Mouse (Mus musculus) heart, postnatal 0 days (tissue): ENCODE data around the gene Inpp4a.

ENCODE experiments used
- CTCF ChIP-seq: IDR thresholded peaks from 2 replicates; pipeline ENCODE4 v1.5.1; 2016; ENCODE audit warnings: antibody characterized with exemption, control low read depth, low read depth
- EP300 ChIP-seq: IDR thresholded peaks from 2 replicates; pipeline ENCODE4 v1.6.1; 2016; ENCODE audit warnings: antibody characterized with exemption, low read depth

- no peak for TF ChIP-seq CTCF
- TF ChIP-seq EP300 = no peak
These were observed 100.1 kb downstream of the Inpp4a start for GRCm38 (mm10) chr1:37399734-37400133.
